Mouse (Mus musculus): ENCODE measurements around the gene Ptcd3. TPM values are rescaled to one million over a fixed set of nuclear protein-coding genes. Genes with fewer than 3 reads are reported as not detected.
"Not testable (repeated sequence)": the region's sequence is repeated elsewhere in the genome, so short reads cannot be mapped to it uniquely, and the experiment has no call there.

Ptcd3 gene
- polyA plus RNA-seq, 1 experiment from 2014 or later = 79.9 TPM

- not testable (repeated sequence) for H3K4me3 ChIP-seq; H3K4me2 ChIP-seq; ATAC-seq (ENCODE audit: low FRiP score, low read depth); H3K9me3 ChIP-seq; H3K9ac ChIP-seq; H3K4me1 ChIP-seq (replicated peaks); H3K27ac ChIP-seq (replicated peaks); H3K27me3 ChIP-seq
- H3K36me3 ChIP-seq = peaks cover 37% of the 10 kb centered on the region
- WGBS = 90% methylated on average over 6 of the region's 6 CpGs
Measured at GRCm38 (mm10) chr6:71846906-71847305, 61.6 kb downstream of the Ptcd3 start.

- no peaks in the 10 kb centered on the region for H3K27me3 ChIP-seq
- H3K36me3 ChIP-seq = peaks cover 5% of the 10 kb centered on the region; the same call in 1 of the 2 replicates
- H3K4me1 ChIP-seq (replicated peaks) = no peaks in the 10 kb centered on the region
- no peak overlapping the region for H3K4me2 ChIP-seq
- H3K9me3 ChIP-seq = no peaks in the 10 kb centered on the region
- ATAC-seq (ENCODE audit: low FRiP score, low read depth) = no peak
- WGBS = 97% methylated on average over 1 of the region's 1 CpGs
- H3K27ac ChIP-seq (replicated peaks) = no peak overlapping the region
- H3K9ac ChIP-seq = no peak overlapping the region
- H3K4me3 ChIP-seq = no peak overlapping the region
Measured at GRCm38 (mm10) chr6:71840597-71841290, 67.8 kb downstream of the Ptcd3 start.

GRCm38 (mm10) chr6:71839815-71840214, 68.7 kb downstream of the Ptcd3 start:
- Histone ChIP-seq H3K9ac (no peak overlapping the region), H3K27me3 (no peaks in the 10 kb centered on the region), H3K4me1 (replicated peaks) (no peaks in the 10 kb centered on the region), H3K4me3 (no peak overlapping the region), H3K4me2 (no peak overlapping the region), H3K9me3 (no peaks in the 10 kb centered on the region), H3K36me3 (peaks cover 7% of the 10 kb centered on the region), H3K27ac (replicated peaks) (no peak overlapping the region)
- no peak for ATAC-seq (ENCODE audit: low FRiP score, low read depth)

- Histone ChIP-seq H3K27me3 (no peaks in the 10 kb centered on the region), H3K27ac (replicated peaks) (no peak overlapping the region), H3K4me3 (no peak overlapping the region), H3K36me3 (peaks cover 16% of the 10 kb centered on the region; the same call in 1 of the 2 replicates), H3K9me3 (no peaks in the 10 kb centered on the region), H3K9ac (no peak overlapping the region), H3K4me2 (no peak overlapping the region), H3K4me1 (replicated peaks) (peaks cover 15% of the 10 kb centered on the region)
- WGBS = 71% methylated on average over 2 of the region's 2 CpGs
- ATAC-seq (ENCODE audit: low FRiP score, low read depth) = no peak
Measured at GRCm38 (mm10) chr6:71836811-71837210, 71.7 kb downstream of the Ptcd3 start.

GRCm38 (mm10) chr6:71831581-71831960, 77.0 kb downstream of the Ptcd3 start:
- peak overlapping the region; percentile 77 for H3K4me3 ChIP-seq
- H3K9me3 ChIP-seq = no peaks in the 10 kb centered on the region
- peak overlapping the region; percentile 94 for H3K27ac ChIP-seq (replicated peaks)
- H3K9ac ChIP-seq = peak overlapping the region; percentile 85
- H3K4me1 ChIP-seq (replicated peaks) = peaks cover 19% of the 10 kb centered on the region
- H3K4me2 ChIP-seq = peak overlapping the region; percentile 83
- H3K36me3 ChIP-seq = peaks cover 16% of the 10 kb centered on the region; the same call in 1 of the 2 replicates
- under 1% methylated on average over 21 of the region's 21 CpGs for WGBS
- ATAC-seq (ENCODE audit: low FRiP score, low read depth) = peak; percentile 99
- 0 out of 2 replicates have a peak, but pooled peaks cover 2% of the 10 kb centered on the region for H3K27me3 ChIP-seq

GRCm38 (mm10) chr6:71830690-71831580, 77.6 kb downstream of the Ptcd3 start, which contains the start of gene Immt:
Gene Immt, plus strand, starts transcription at chr6:71831331.
- H3K4me2 ChIP-seq = peak within 1 kb of the TSS; percentile 83
- peaks cover 16% of the 10 kb centered on the region; the same call in 1 of the 2 replicates for H3K36me3 ChIP-seq
- WGBS = under 1% methylated on average over 64 of the region's 64 CpGs
- H3K27ac ChIP-seq (replicated peaks) = peak within 1 kb of the TSS; percentile 94
- H3K4me1 ChIP-seq (replicated peaks) = peaks cover 19% of the 10 kb centered on the region
- H3K9me3 ChIP-seq = no peaks in the 10 kb centered on the region
- peak within 1 kb of the TSS; percentile 77 for H3K4me3 ChIP-seq
- ATAC-seq (ENCODE audit: low FRiP score, low read depth) = peak; percentile 99
- H3K9ac ChIP-seq = peak within 1 kb of the TSS; percentile 85
- 0 out of 2 replicates have a peak, but pooled peaks cover 5% of the 10 kb centered on the region for H3K27me3 ChIP-seq

Other genes starting within 250 kb of the Ptcd3 start
- 277 and 312 TPM in 2 replicates for gene Reep1, start 201.2 kb downstream of the Ptcd3 start, polyA plus RNA-seq (2015; fragmentation: Nextera tagmentation; extraction: Ambion mirVana)
- gene Mrpl35, start 81.8 kb downstream of the Ptcd3 start, polyA plus RNA-seq (2015; fragmentation: Nextera tagmentation; extraction: Ambion mirVana) = 39.7 and 39.8 TPM in 2 replicates
- 154 and 160 TPM in 2 replicates for gene Immt, start 77.4 kb downstream of the Ptcd3 start, polyA plus RNA-seq (2015; fragmentation: Nextera tagmentation; extraction: Ambion mirVana)
- 19.3 and 19.6 TPM in 2 replicates for gene Polr1a, start 303 bp upstream of the Ptcd3 start, polyA plus RNA-seq (2015; fragmentation: Nextera tagmentation; extraction: Ambion mirVana)
- gene St3gal5, start 188.8 kb upstream of the Ptcd3 start, polyA plus RNA-seq (2015; fragmentation: Nextera tagmentation; extraction: Ambion mirVana) = 62.4 and 62.5 TPM in 2 replicates